Mouse (Mus musculus) granulocyte monocyte progenitor cell, adult 5-6 weeks (primary cell): ENCODE measurements at regions not wholly inside any gene's neighbourhood (a gene's known extent, or its start where the extent isn't known, plus 50 kb on each side); places are given as distances from the start of the nearest gene placed in this dataset.

Experiments
- ATAC-seq: replicated peaks from 2 replicates; pipeline ENCODE4 v1.8.0; 2016; ENCODE audit warnings: mild to moderate bottlenecking, moderate TSS enrichment, inconsistent platforms; ENCODE audit not compliant: poor library complexity, severe bottlenecking

- ATAC-seq, result peak; percentile 94
Measured at GRCm38 (mm10) chrX:96019556-96019955, 62.8 kb upstream of the Las1l start.

- ATAC-seq, result no peak
Measured at GRCm38 (mm10) chrX:96020407-96020806, 63.6 kb upstream of the Las1l start.

DNA sequence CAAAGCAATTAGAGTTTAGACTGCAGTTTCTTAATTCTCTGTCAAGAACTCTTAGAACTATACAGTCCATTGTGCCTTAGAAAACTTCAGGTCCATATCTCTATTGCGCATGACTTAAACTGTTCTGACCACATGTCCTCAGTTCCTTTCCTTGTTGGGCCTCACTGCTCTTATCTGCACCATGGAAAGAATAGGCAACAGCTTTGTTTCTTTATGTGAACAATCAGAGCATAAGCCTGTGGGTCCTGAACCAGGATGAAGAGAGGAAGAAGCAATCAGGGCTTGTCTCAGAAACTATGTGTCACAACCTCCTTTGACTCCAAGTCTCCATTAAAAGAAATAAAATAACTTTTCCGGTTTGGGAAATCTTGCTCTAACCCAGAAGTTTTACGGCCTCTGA, 68.6 kb upstream of the Las1l start:
- ATAC-seq, result 0 out of 2 replicates have a peak, but pooled peaks have one; percentile 15

- ATAC-seq, result peak; percentile 97
Measured at GRCm38 (mm10) chrX:96025876-96026275, 69.1 kb upstream of the Las1l start.

DNA sequence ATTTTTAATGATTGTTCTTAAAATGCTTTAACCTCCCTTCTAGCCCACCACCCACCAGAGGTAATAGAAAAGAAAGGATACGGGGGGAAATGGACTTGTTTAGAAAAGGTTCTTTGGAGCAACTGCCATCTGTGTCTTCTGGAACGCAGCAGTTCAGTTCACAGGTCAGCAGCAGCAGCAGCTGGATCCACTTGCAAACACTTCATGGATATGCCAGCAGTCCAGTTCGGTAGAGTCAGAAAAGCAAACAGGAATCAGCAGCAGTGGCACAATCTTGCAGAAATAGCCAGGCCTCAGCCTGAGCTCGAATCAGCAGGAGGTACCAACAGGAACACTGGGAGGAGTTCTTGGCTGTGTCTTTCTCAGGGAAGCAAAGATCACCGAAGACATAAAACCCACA, 64.3 kb upstream of the Msn start:
- ATAC-seq, result no peak

GRCm38 (mm10) chrX:96035307-96035706, 60.5 kb upstream of the Msn start:
- ATAC-seq, result no peak

- peak; percentile 50; the same call in 1 of the 2 replicates for ATAC-seq
Measured at GRCm38 (mm10) chrX:96042193-96042592, 53.6 kb upstream of the Msn start.
